Mouse (Mus musculus) neutrophil, adult 59 days (primary cell): ENCODE results near the gene Vmn1r20. TPM values are rescaled to one million over a fixed set of nuclear protein-coding genes. Genes with fewer than 3 reads are reported as not detected.

Source experiments
- total RNA-seq, 2 experiments: library from RNA; stranded (reverse); gene quantifications; 1 replicate in 1 of 2; 2 replicates in 1 of 2; pipeline ENCODE4 v1.2.4; 2023

The Vmn1r20 gene
- total RNA-seq, result not detected

GRCm38 (mm10) chr6:57428630-57429029 is at the start of gene Vmn1r20:
Gene Vmn1r20, plus strand, starts transcription at chr6:57428930.

DNA sequence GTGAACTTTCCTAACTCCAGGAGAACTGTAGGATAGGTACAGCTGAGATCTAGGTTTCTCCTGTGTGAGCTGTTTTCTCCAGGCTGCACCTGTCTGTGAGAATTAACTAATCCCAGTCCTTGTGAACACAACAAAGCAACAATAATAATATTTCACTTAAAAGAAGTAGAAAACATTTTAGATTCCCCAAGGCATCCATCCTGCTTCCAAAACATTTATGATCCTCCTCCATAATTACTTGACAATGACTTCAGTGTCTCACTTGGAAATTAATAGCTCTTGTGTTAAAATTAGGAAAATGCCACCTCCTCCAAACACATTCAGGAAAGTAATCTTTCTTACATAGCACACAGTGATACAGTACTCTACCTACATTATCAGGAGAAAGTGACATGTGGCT is 33.0 kb upstream of the Vmn1r20 start, which contains the start of gene Vmn1r18:
TSS of gene Vmn1r18 (minus strand) at position 101 of the 400 bp plus-strand sequence.

GRCm38 (mm10) chr6:57403480-57403879 is 25.2 kb upstream of the Vmn1r20 start, which contains the start of gene Vmn1r19:
Gene Vmn1r19, plus strand, starts transcription at chr6:57403780.

Other genes starting within 250 kb of the Vmn1r20 start
- not detected for gene Vmn1r13, start 225.6 kb upstream of the Vmn1r20 start, total RNA-seq
- gene Vmn1r14, start 197.2 kb upstream of the Vmn1r20 start, total RNA-seq, result not detected
- not detected for gene Vmn1r15, start 171.0 kb upstream of the Vmn1r20 start, total RNA-seq
- gene Vmn1r16, start 99.4 kb upstream of the Vmn1r20 start, total RNA-seq, result not detected
- gene Vmn1r17, start 65.2 kb upstream of the Vmn1r20 start, total RNA-seq, result not detected
- gene Vmn1r18, start 33.1 kb upstream of the Vmn1r20 start, total RNA-seq, result not detected
- not detected for gene Vmn1r19, start 25.1 kb upstream of the Vmn1r20 start, total RNA-seq
- 1 to 10 TPM; 6.5 to 6.9 TPM for gene Ppm1k, start 106.5 kb downstream of the Vmn1r20 start, total RNA-seq
- 10 to 100 TPM; 11.9 to 13.3 TPM for gene Herc6, start 152.1 kb downstream of the Vmn1r20 start, total RNA-seq